Mouse (Mus musculus): ENCODE results near the gene Tkt. TPM values are rescaled to one million over a fixed set of nuclear protein-coding genes. Genes with fewer than 3 reads are reported as not detected.

Tkt gene
- polyA plus RNA-seq, 1 experiment from 2014 or later = 118 TPM

DNA sequence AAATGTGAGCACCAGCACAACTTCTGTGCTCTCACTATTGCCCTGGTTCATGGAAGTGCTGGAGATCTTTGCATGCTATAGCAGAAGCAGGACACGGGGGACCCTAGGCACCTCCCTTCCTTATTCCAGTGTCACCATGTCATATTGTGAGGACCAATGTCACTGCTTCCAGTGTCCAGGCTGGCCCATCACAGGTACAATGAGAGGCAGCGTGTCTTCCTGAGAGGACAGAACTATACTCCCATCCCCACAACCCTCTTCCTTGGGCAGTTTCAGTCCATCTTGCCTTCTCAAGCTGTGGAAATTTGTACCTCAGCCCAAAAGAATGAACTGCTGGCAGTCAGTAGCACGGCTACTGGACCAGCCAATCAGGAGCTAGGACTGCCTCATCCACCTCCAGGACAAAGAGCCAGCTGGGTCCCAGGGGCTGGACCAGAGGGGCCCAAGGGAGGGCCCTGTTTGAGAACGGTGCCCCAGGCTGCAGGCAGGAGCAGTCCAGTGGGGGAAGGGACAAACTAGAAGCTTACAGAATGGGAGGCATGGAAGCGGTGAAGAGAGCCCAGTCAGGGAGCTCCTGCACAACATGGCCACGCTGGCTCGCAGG is 46.0 kb downstream of the Tkt start:
- no peaks in the 10 kb centered on the region for H3K36me3 ChIP-seq (ENCODE audit: control insufficient read depth, insufficient read depth, low read length)
- H3K9ac ChIP-seq (ENCODE audit: low read length) = peak overlapping the region; percentile 62
- H3K4me3 ChIP-seq (ENCODE audit: low read depth, low read length) = no peak overlapping the region
- no peaks in the 10 kb centered on the region for H3K27me3 ChIP-seq (ENCODE audit: control insufficient read depth, insufficient read depth, low read length)
- H3K4me1 ChIP-seq (replicated peaks; ENCODE audit: control insufficient read depth, insufficient read depth, low read length) = peaks cover 18% of the 10 kb centered on the region
- no peaks in the 10 kb centered on the region for H3K9me3 ChIP-seq (ENCODE audit: control insufficient read depth, low read length)
- H3K4me2 ChIP-seq (ENCODE audit: low read depth, low read length, severe bottlenecking) = peak overlapping the region; percentile 35
- peak overlapping the region; percentile 93 for H3K27ac ChIP-seq (ENCODE audit: low read depth, low read length)
- DNase-seq (ENCODE audit: low spot score) = peak; percentile 91
- ATAC-seq (replicated peaks; ENCODE audit: low FRiP score) = peak; percentile 97
- 17% methylated on average over 7 of the region's 7 CpGs for WGBS

- Histone ChIP-seq H3K9ac (ENCODE audit: low read length) (no peak overlapping the region), H3K36me3 (ENCODE audit: control insufficient read depth, insufficient read depth, low read length) (no peaks in the 10 kb centered on the region; the same call in 1 of the 2 replicates), H3K27me3 (ENCODE audit: control insufficient read depth, insufficient read depth, low read length) (no peaks in the 10 kb centered on the region), H3K9me3 (ENCODE audit: control insufficient read depth, low read length) (no peaks in the 10 kb centered on the region), H3K4me3 (ENCODE audit: low read depth, low read length) (no peak overlapping the region), H3K4me2 (ENCODE audit: low read depth, low read length, severe bottlenecking) (no peak overlapping the region), H3K4me1 (replicated peaks; ENCODE audit: control insufficient read depth, insufficient read depth, low read length) (peaks cover 18% of the 10 kb centered on the region), H3K27ac (ENCODE audit: low read depth, low read length) (no peak overlapping the region)
- ATAC-seq (replicated peaks; ENCODE audit: low FRiP score) (no peak), DNase-seq (ENCODE audit: low spot score) (no peak)
- 93% methylated on average over 8 of the region's 8 CpGs for WGBS
Measured at GRCm38 (mm10) chr14:30595576-30596313, 47.6 kb downstream of the Tkt start.

- Histone ChIP-seq H3K4me1 (replicated peaks; ENCODE audit: control insufficient read depth, insufficient read depth, low read length) (peaks cover 18% of the 10 kb centered on the region), H3K27ac (ENCODE audit: low read depth, low read length) (no peak overlapping the region), H3K27me3 (ENCODE audit: control insufficient read depth, insufficient read depth, low read length) (no peaks in the 10 kb centered on the region), H3K4me3 (ENCODE audit: low read depth, low read length) (no peak overlapping the region), H3K9me3 (ENCODE audit: control insufficient read depth, low read length) (no peaks in the 10 kb centered on the region), H3K9ac (ENCODE audit: low read length) (no peak overlapping the region), H3K4me2 (ENCODE audit: low read depth, low read length, severe bottlenecking) (no peak overlapping the region), H3K36me3 (ENCODE audit: control insufficient read depth, insufficient read depth, low read length) (no peaks in the 10 kb centered on the region; the same call in 1 of the 2 replicates)
- DNase-seq (ENCODE audit: low spot score) (no peak), ATAC-seq (replicated peaks; ENCODE audit: low FRiP score) (no peak)
- WGBS = 91% methylated on average over 3 of the region's 3 CpGs
Measured at GRCm38 (mm10) chr14:30596407-30596806, 48.2 kb downstream of the Tkt start.

DNA sequence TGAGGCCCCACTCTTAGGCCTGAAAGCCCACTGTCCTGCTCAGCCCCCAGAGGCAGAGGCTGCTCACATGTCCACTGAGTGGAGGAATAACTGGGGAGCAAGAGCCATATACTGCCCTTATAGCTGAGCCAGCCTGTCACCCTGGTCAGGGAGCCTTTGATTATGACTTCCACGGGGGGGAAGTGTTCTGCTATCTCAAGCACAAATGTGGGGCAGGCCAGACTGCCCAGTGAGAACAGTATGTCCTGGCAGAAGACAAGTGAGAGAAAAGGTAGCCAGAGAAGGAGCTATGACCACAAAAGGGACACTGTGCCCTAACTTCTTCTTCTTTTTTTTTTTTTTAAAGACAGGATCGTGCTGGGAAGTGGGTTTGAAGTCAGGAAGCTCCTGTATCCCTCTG is 49.0 kb downstream of the Tkt start:
- DNase-seq (ENCODE audit: low spot score) (no peak), ATAC-seq (replicated peaks; ENCODE audit: low FRiP score) (no peak)
- H3K4me2 ChIP-seq (ENCODE audit: low read depth, low read length, severe bottlenecking) = no peak overlapping the region
- no peaks in the 10 kb centered on the region for H3K9me3 ChIP-seq (ENCODE audit: control insufficient read depth, low read length)
- H3K27me3 ChIP-seq (ENCODE audit: control insufficient read depth, insufficient read depth, low read length) = no peaks in the 10 kb centered on the region
- H3K27ac ChIP-seq (ENCODE audit: low read depth, low read length) = no peak overlapping the region
- H3K4me3 ChIP-seq (ENCODE audit: low read depth, low read length) = no peak overlapping the region
- H3K36me3 ChIP-seq (ENCODE audit: control insufficient read depth, insufficient read depth, low read length) = no peaks in the 10 kb centered on the region; the same call in 1 of the 2 replicates
- 77% methylated on average over 2 of the region's 2 CpGs for WGBS
- no peak overlapping the region for H3K9ac ChIP-seq (ENCODE audit: low read length)
- H3K4me1 ChIP-seq (replicated peaks; ENCODE audit: control insufficient read depth, insufficient read depth, low read length) = peaks cover 18% of the 10 kb centered on the region

- no peak overlapping the region for H3K9ac ChIP-seq (ENCODE audit: low read length)
- WGBS = 95% methylated on average over 5 of the region's 5 CpGs
- no peaks in the 10 kb centered on the region for H3K4me1 ChIP-seq (replicated peaks; ENCODE audit: control insufficient read depth, insufficient read depth, low read length)
- H3K27ac ChIP-seq (ENCODE audit: low read depth, low read length) = no peak overlapping the region
- no peak overlapping the region for H3K4me3 ChIP-seq (ENCODE audit: low read depth, low read length)
- DNase-seq (ENCODE audit: low spot score) = no peak
- no peak for ATAC-seq (replicated peaks; ENCODE audit: low FRiP score)
- H3K36me3 ChIP-seq (ENCODE audit: control insufficient read depth, insufficient read depth, low read length) = no peaks in the 10 kb centered on the region; the same call in 1 of the 2 replicates
- H3K4me2 ChIP-seq (ENCODE audit: low read depth, low read length, severe bottlenecking) = no peak overlapping the region
- no peaks in the 10 kb centered on the region for H3K9me3 ChIP-seq (ENCODE audit: control insufficient read depth, low read length)
- no peaks in the 10 kb centered on the region for H3K27me3 ChIP-seq (ENCODE audit: control insufficient read depth, insufficient read depth, low read length)
Measured at GRCm38 (mm10) chr14:30606817-30607216, 58.7 kb downstream of the Tkt start.

DNA sequence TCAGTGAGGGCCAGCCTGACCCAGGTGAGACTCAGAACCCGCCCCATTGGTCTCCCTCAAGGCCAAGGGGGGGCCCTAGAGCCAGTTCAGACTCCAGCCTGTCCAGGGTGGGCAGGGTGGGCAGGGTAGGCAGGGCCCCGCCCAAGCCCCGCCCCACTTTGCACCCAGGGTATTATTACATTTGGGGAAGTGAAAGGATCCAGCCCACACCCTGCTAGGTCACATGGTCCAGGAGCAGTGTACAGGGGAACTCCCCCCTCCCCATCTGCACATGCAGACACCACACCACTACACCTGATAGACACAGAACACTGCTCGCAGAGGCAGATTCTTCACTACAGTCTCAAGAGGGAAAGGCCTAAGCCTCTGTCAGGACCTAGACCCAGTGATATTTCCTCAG is 59.5 kb downstream of the Tkt start:
- H3K4me3 ChIP-seq (ENCODE audit: low read depth, low read length) = no peak overlapping the region
- no peak overlapping the region for H3K4me2 ChIP-seq (ENCODE audit: low read depth, low read length, severe bottlenecking)
- WGBS = 99% methylated on average over 4 of the region's 4 CpGs
- no peaks in the 10 kb centered on the region for H3K27me3 ChIP-seq (ENCODE audit: control insufficient read depth, insufficient read depth, low read length)
- no peaks in the 10 kb centered on the region for H3K4me1 ChIP-seq (replicated peaks; ENCODE audit: control insufficient read depth, insufficient read depth, low read length)
- H3K9ac ChIP-seq (ENCODE audit: low read length) = no peak overlapping the region
- no peaks in the 10 kb centered on the region for H3K9me3 ChIP-seq (ENCODE audit: control insufficient read depth, low read length)
- no peak overlapping the region for H3K27ac ChIP-seq (ENCODE audit: low read depth, low read length)
- no peak for ATAC-seq (replicated peaks; ENCODE audit: low FRiP score)
- H3K36me3 ChIP-seq (ENCODE audit: control insufficient read depth, insufficient read depth, low read length) = no peaks in the 10 kb centered on the region
- DNase-seq (ENCODE audit: low spot score) = no peak

GRCm38 (mm10) chr14:30608176-30608575 is 60.0 kb downstream of the Tkt start:
- no peaks in the 10 kb centered on the region for H3K36me3 ChIP-seq (ENCODE audit: control insufficient read depth, insufficient read depth, low read length)
- H3K9ac ChIP-seq (ENCODE audit: low read length) = no peak overlapping the region
- H3K27me3 ChIP-seq (ENCODE audit: control insufficient read depth, insufficient read depth, low read length) = no peaks in the 10 kb centered on the region
- no peaks in the 10 kb centered on the region for H3K9me3 ChIP-seq (ENCODE audit: control insufficient read depth, low read length)
- no peak for ATAC-seq (replicated peaks; ENCODE audit: low FRiP score)
- no peak overlapping the region for H3K4me3 ChIP-seq (ENCODE audit: low read depth, low read length)
- no peak for DNase-seq (ENCODE audit: low spot score)
- no peak overlapping the region for H3K4me2 ChIP-seq (ENCODE audit: low read depth, low read length, severe bottlenecking)
- H3K4me1 ChIP-seq (replicated peaks; ENCODE audit: control insufficient read depth, insufficient read depth, low read length) = no peaks in the 10 kb centered on the region
- H3K27ac ChIP-seq (ENCODE audit: low read depth, low read length) = no peak overlapping the region
- 87% methylated on average over 6 of the region's 6 CpGs for WGBS

DNA sequence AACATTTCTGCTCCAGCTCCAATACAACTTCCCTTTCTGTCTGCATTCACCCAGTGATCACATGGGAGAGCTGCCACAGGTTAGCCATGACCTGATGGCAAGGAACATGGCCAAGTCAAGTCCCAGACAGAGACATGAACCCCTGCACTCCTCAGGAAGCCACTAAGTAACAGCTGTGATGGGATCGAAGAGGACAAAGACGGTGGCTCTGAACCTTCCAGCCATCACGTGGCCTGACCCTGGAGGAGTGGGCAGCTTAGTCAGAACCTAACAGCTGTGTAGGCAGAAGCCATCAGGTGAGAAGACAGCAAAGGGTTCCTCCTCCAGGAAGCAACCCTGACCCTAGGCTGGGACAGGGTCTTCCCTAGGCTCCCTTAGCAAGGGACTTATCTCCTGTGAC is 61.3 kb downstream of the Tkt start:
- Histone ChIP-seq H3K27me3 (ENCODE audit: control insufficient read depth, insufficient read depth, low read length) (no peaks in the 10 kb centered on the region), H3K27ac (ENCODE audit: low read depth, low read length) (no peak overlapping the region), H3K9ac (ENCODE audit: low read length) (no peak overlapping the region), H3K4me2 (ENCODE audit: low read depth, low read length, severe bottlenecking) (no peak overlapping the region), H3K36me3 (ENCODE audit: control insufficient read depth, insufficient read depth, low read length) (no peaks in the 10 kb centered on the region), H3K9me3 (ENCODE audit: control insufficient read depth, low read length) (no peaks in the 10 kb centered on the region), H3K4me3 (ENCODE audit: low read depth, low read length) (no peak overlapping the region), H3K4me1 (replicated peaks; ENCODE audit: control insufficient read depth, insufficient read depth, low read length) (no peaks in the 10 kb centered on the region)
- WGBS = 87% methylated on average over 3 of the region's 3 CpGs
- DNase-seq (ENCODE audit: low spot score) (no peak), ATAC-seq (replicated peaks; ENCODE audit: low FRiP score) (no peak)

- H3K4me3 ChIP-seq (ENCODE audit: low read depth, low read length) = no peak overlapping the region
- no peak for ATAC-seq (replicated peaks; ENCODE audit: low FRiP score)
- H3K27ac ChIP-seq (ENCODE audit: low read depth, low read length) = no peak overlapping the region
- H3K9ac ChIP-seq (ENCODE audit: low read length) = no peak overlapping the region
- no peaks in the 10 kb centered on the region for H3K27me3 ChIP-seq (ENCODE audit: control insufficient read depth, insufficient read depth, low read length)
- DNase-seq (ENCODE audit: low spot score) = no peak
- no peaks in the 10 kb centered on the region for H3K36me3 ChIP-seq (ENCODE audit: control insufficient read depth, insufficient read depth, low read length)
- no peak overlapping the region for H3K4me2 ChIP-seq (ENCODE audit: low read depth, low read length, severe bottlenecking)
- H3K4me1 ChIP-seq (replicated peaks; ENCODE audit: control insufficient read depth, insufficient read depth, low read length) = no peaks in the 10 kb centered on the region
- H3K9me3 ChIP-seq (ENCODE audit: control insufficient read depth, low read length) = no peaks in the 10 kb centered on the region
- 90% methylated on average over 2 of the region's 2 CpGs for WGBS
Measured at GRCm38 (mm10) chr14:30610304-30610703, 62.1 kb downstream of the Tkt start.
